Mouse (Mus musculus): ENCODE results near the gene Unc13d. TPM values are rescaled to one million over a fixed set of nuclear protein-coding genes. Genes with fewer than 3 reads are reported as not detected.
A peak's percentile ranks its signal among the peaks of the same experiment; 100 is the strongest.
"Not testable (repeated sequence)": the region's sequence is repeated elsewhere in the genome, so short reads cannot be mapped to it uniquely, and the experiment has no call there.

Unc13d gene
- total RNA-seq, 2 experiments from 2014 or later: 1.5 to 2.0 TPM

GRCm38 (mm10) chr11:116022256-116022780 is 55.4 kb downstream of the Unc13d start:
- H3K27ac ChIP-seq: no peak overlapping the region
- intact Hi-C loops (cut with DNase I): loop anchor here (5.0 kb wide), 1 partner anchor 110 kb away; the partner anchor contains the start of gene Trim65
- no peak for DNase-seq (ENCODE audit: extremely low spot score in 1 of 2, low spot score in 2 of 2)

DNA sequence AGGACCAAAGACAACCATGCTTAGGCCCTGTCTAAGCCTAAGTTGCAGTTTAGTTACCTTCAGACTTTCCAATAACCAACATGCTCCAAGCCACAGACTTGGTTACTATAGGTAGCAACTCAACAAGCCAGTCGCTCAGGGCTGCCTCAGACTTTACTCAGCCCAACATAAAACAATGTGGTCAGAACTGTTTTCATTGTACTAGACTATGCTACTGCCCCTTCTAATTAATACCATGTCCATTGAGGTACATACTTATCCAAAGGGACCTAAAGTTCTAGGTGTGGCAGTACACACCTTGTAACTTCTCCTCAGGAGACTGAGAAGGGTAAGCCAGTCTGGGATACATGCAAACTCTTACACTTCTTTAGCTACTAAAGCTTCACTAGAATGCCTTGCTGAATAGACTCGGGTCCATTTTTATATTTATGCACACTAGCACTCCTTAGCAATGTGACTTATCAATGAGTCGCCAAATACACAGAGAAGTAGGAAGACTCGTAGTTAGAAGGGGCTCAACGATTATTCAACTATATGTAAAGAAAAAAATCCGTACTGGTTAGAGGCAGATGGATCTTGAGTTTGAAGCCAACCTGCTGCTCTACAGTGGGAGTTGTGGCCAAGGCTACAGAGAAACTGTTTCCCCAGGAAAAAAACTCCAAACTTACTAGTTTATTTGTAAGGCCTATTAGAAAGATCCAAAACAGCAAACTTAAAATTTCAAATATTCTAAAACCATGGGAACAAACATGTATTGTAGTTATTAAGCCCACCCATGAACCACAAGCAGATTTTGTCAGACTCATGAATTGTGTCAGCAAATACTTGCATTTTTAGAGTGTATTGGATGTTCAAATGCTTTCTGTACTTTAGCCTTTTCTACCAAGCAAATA is 56.2 kb downstream of the Unc13d start:
- Histone ChIP-seq H3K4me3 (peak overlapping the region; percentile 46), H3K27ac (no peak overlapping the region)

More at GRCm38 (mm10) chr11:116022256-116022780, 55.4 kb downstream of the Unc13d start:
- H3K4me3 ChIP-seq: peak overlapping the region; percentile 46
- TF ChIP-seq CTCF (IDR thresholded peaks at IDR 0.05): no peak

DNA sequence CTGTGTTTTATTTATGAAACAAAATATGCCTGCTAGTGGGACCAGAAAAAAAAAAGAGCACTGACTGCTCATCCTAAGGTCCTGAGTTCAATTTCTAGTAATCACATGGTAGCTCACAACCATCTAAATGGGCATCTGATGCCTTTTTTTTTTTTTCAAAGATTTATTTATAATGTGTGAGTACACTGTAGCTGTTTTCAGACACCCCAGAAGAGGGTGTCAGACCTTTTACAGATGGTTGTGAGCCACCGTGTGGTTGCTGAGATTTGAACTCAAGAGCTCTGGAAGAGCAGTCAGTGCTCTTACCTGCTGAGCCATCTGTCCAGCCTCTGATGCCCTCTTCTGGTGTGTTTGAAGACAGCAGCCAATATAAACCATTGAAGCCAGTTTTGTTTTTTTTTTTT is 57.2 kb downstream of the Unc13d start:
- intact Hi-C loops (cut with DNase I): loop anchor here (5.0 kb wide), 1 partner anchor 112 kb away; the partner anchor contains the start of gene Trim65
- peak; percentile 41 for TF ChIP-seq CTCF (IDR thresholded peaks at IDR 0.05)
- Histone ChIP-seq H3K4me3 (no peak overlapping the region), H3K27ac (no peak overlapping the region)
- DNase-seq (ENCODE audit: extremely low spot score in 1 of 2, low spot score in 2 of 2): no peak

More for the DNA sequence above, 56.2 kb downstream of the Unc13d start:
- no peak for DNase-seq (ENCODE audit: extremely low spot score in 1 of 2, low spot score in 2 of 2)
- intact Hi-C loops (cut with DNase I): loop anchor here (5.0 kb wide), 1 partner anchor 111 kb away; the partner anchor contains the start of gene Trim65
- no peak for TF ChIP-seq CTCF (IDR thresholded peaks at IDR 0.05)

GRCm38 (mm10) chr11:116019976-116020411 is 57.8 kb downstream of the Unc13d start:
- Histone ChIP-seq H3K4me3 (no peak overlapping the region), H3K27ac (no peak overlapping the region)
- no peak for DNase-seq (ENCODE audit: extremely low spot score in 1 of 2, low spot score in 2 of 2)
- no peak for TF ChIP-seq CTCF (IDR thresholded peaks at IDR 0.05)
- intact Hi-C loops (cut with DNase I): loop anchor here (5.0 kb wide), 1 partner anchor 112 kb away; the partner anchor contains the start of gene Trim65

DNA sequence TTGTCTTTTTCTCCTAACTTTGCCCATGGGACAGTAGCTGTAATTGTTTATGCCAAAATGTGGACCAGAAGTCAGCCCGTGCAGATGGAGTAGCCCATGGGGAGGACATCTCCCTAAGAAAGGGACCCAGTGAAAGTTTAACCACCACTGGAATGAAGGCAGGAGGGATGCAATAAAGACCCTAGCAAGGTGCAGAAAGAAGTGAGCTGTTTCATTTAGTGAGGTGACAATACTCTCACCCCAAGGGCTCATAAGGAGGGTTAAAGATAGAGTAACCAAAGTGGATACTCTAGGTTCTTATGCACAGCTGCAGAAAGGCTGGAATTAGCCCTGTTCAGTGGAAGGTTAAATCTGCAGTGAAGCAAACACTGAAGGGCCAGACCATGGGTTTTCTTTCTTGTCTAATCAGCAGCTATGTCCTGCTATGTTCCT is 58.4 kb downstream of the Unc13d start:
- no peak for DNase-seq (ENCODE audit: extremely low spot score in 1 of 2, low spot score in 2 of 2)
- H3K4me3 ChIP-seq: no peak overlapping the region
- H3K27ac ChIP-seq: no peak overlapping the region
- no peak for TF ChIP-seq CTCF (IDR thresholded peaks at IDR 0.05)
- intact Hi-C loops (cut with DNase I): no loop called here

- intact Hi-C loops (cut with DNase I); H3K4me3 ChIP-seq; DNase-seq (ENCODE audit: extremely low spot score in 1 of 2, low spot score in 2 of 2); H3K27ac ChIP-seq: not testable (repeated sequence)
These were observed 58.9 kb downstream of the Unc13d start for GRCm38 (mm10) chr11:116018867-116019266.

DNA sequence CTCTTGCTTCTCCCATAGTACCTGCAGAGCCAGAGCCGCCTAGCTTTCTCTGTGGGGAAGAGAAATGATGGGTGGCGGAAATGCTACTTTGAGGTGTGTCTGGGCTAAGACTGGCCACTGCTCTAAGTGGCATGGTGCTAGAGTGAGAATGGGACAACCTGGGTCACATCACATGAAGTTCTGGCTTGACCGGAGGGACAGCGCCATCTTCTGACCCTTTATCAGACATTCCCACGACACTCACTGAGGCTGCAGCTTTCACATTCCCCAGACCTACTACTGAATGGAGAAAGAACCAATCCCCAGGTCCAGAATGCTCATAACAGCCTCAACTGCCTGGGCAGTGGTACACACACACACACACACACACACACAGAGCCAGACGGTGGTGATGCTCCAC is 59.7 kb downstream of the Unc13d start:
- no peak overlapping the region for H3K27ac ChIP-seq
- intact Hi-C loops (cut with DNase I): no loop called here
- H3K4me3 ChIP-seq: no peak overlapping the region
- DNase-seq (ENCODE audit: extremely low spot score in 1 of 2, low spot score in 2 of 2): no peak
- peak; percentile 47 for TF ChIP-seq CTCF (IDR thresholded peaks at IDR 0.05)

DNA sequence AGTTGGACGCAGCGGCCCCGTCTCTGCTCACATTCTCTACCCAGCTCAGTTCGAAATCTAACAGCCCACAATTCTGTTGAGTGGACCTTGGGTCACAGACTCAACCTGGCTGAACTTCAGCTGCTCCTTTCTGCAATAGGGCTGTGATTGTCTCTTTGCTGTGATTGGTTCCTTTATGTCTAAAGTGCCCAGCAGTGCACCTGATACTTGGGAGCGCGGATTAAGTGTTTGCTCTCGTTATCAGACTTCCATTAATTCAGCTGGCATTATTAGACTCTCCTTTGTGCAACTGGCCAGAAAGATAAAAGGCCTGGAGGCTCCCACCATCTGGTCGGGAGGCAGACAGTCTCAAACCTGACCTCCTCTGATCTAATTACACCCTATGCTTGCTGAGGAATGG is 62.9 kb downstream of the Unc13d start:
- no peak for TF ChIP-seq CTCF (IDR thresholded peaks at IDR 0.05)
- Histone ChIP-seq H3K27ac (no peak overlapping the region), H3K4me3 (no peak overlapping the region)
- intact Hi-C loops (cut with DNase I): no loop called here
- no peak for DNase-seq (ENCODE audit: extremely low spot score in 1 of 2, low spot score in 2 of 2)

DNA sequence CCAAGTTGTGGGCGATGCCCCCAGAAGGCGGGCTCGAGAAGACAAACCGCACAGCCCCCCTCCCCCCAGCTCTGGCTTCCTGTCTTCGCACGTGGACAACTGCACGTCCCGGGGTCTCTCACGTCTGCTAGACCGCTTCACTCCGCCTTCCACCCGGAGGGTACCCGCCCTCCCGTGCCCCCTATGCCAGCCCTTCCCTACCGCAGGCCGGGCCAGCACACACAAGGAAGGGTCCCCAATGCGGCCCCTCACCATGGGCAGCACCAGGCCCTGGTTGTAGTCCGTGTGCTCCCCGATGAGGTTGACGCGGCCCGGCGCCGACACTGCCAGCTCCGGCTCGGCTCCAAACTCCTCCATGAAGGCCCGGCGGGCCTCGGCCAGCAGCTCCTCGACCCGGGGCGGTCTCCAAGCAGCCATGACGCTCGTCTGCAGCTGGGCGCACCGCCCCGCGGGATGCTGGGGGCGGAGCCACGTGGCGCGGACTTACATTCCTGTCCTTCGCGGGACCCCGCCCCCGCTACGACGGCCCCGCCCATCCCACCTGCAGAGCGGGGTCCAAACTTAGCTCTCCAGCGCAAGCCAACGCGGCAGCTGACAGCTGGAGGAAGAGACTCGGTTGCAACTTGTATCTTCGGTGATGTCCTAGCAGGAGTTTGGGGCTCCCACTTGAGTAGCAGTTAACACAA is 65.4 kb downstream of the Unc13d start, which contains the start of gene Galk1:
Galk1 (minus strand) TSS at position 458 of the 686 bp plus-strand sequence.
- TF ChIP-seq CTCF (IDR thresholded peaks at IDR 0.05): no peak
- DNase-seq (ENCODE audit: extremely low spot score in 1 of 2, low spot score in 2 of 2): peak; percentile 82 to 86
- peak within 1 kb of the TSS; percentile 77 for H3K27ac ChIP-seq
- intact Hi-C loops (cut with DNase I): no loop called here
- peak within 1 kb of the TSS; percentile 76 for H3K4me3 ChIP-seq

Other genes starting within 250 kb of the Unc13d start
- gene Myo15b, start 219.6 kb downstream of the Unc13d start, total RNA-seq (2021): under 1 TPM; 0.36 to 0.79 TPM
- gene Smim5, start 178.0 kb downstream of the Unc13d start, total RNA-seq (2021): under 1 TPM in 1 of 2 experiments, not detected in 1; 0.52 TPM
- not detected for gene Smim6, start 165.9 kb downstream of the Unc13d start, total RNA-seq (2021)
- gene Sap30bp, start 144.7 kb downstream of the Unc13d start, total RNA-seq (2021): 10 to 100 TPM; 46.7 to 50.1 TPM
- gene Recql5, start 144.5 kb downstream of the Unc13d start, total RNA-seq (2021): 10 to 100 TPM; 27.1 to 29.4 TPM
- 1 to 10 TPM; 5.1 to 5.7 TPM for gene Itgb4, start 103.3 kb downstream of the Unc13d start, total RNA-seq (2021)
- gene Galk1, start 65.2 kb downstream of the Unc13d start, total RNA-seq (2021): 10 to 100 TPM; 13.3 to 13.9 TPM
- gene H3f3b, start 50.0 kb downstream of the Unc13d start, total RNA-seq (2021): 100 to 1,000 TPM; 247 to 254 TPM
- gene Unk, start 47.6 kb downstream of the Unc13d start, total RNA-seq (2021): 10 to 100 TPM; 22.7 to 24.6 TPM
- 100 to 1,000 TPM; 387 to 414 TPM for gene Wbp2, start 9.0 kb upstream of the Unc13d start, total RNA-seq (2021)
- 1 to 10 TPM; 5.2 to 8.0 TPM for gene Trim47, start 49.2 kb upstream of the Unc13d start, total RNA-seq (2021)
- gene Trim65, start 53.2 kb upstream of the Unc13d start, total RNA-seq (2021): 1 to 10 TPM; 7.6 to 9.1 TPM
- 10 to 100 TPM; 59.4 to 66.8 TPM for gene Mrpl38, start 60.9 kb upstream of the Unc13d start, total RNA-seq (2021)
- gene Fbf1, start 90.2 kb upstream of the Unc13d start, total RNA-seq (2021): 10 to 100 TPM; 85.5 to 87.1 TPM
- gene Ten1, start 120.9 kb upstream of the Unc13d start, total RNA-seq (2021): 10 to 100 TPM; 37.2 to 40.0 TPM
- gene Acox1, start 121.1 kb upstream of the Unc13d start, total RNA-seq (2021): 100 to 1,000 TPM; 112 to 119 TPM
- 1 to 10 TPM; 1.4 to 1.5 TPM for gene Evpl, start 160.1 kb upstream of the Unc13d start, total RNA-seq (2021)
- gene Srp68, start 196.3 kb upstream of the Unc13d start, total RNA-seq (2021): 10 to 100 TPM; 70.5 to 75.4 TPM
- gene Galr2, start 203.0 kb upstream of the Unc13d start, total RNA-seq (2021): not detected
- 10 to 100 TPM; 89.8 to 98.5 TPM for gene Exoc7, start 229.3 kb upstream of the Unc13d start, total RNA-seq (2021)

All from left cerebral cortex, adult 2 months (tissue).